Mouse (Mus musculus) kidney, postnatal 0 days (tissue): ENCODE results near the gene Perp. TPM values are rescaled to one million over a fixed set of nuclear protein-coding genes. Genes with fewer than 3 reads are reported as not detected.

Experiments used
- ATAC-seq: fragments of 200-750 bp; cut with Nextera tagmentation; replicated peaks from 2 replicates; pipeline ENCODE4 v1.8.0; 2017; ENCODE audit warnings: low read depth, moderate number of reproducible peaks, moderate TSS enrichment, moderate library complexity; ENCODE audit not compliant: low FRiP score
- DNase-seq: peaks from one replicate; pipeline ENCODE4 v3.0.0-alpha.2; 2016; ENCODE audit warnings: low spot score
- H3K27ac ChIP-seq: fragments of 300-500 bp; sonication (generic); 2 replicates; pipeline ENCODE4 v1.5.1; 2014; ENCODE audit warnings: mild to moderate bottlenecking
- H3K27me3 ChIP-seq: fragments of 300-500 bp; sonication (generic); 2 replicates; pipeline ENCODE4 v1.6.1; 2014; ENCODE audit warnings: low read length, mixed read lengths; ENCODE audit not compliant: insufficient read depth
- H3K36me3 ChIP-seq: fragments of 300-500 bp; sonication (generic); 2 replicates; pipeline ENCODE4 v1.6.1; 2014; ENCODE audit warnings: low read length, mixed read lengths; ENCODE audit not compliant: insufficient read depth
- H3K4me1 ChIP-seq: fragments of 300-500 bp; sonication (generic); replicated peaks from 2 replicates; pipeline ENCODE4 v1.6.1; 2014; ENCODE audit warnings: antibody characterized with exemption, low read length, mixed read lengths; ENCODE audit not compliant: insufficient read depth
- H3K4me2 ChIP-seq: fragments of 300-500 bp; sonication (generic); 2 replicates; pipeline ENCODE4 v1.6.1; 2014; ENCODE audit warnings: mild to moderate bottlenecking, low read length, moderate library complexity, mixed read lengths
- H3K4me3 ChIP-seq: fragments of 300-500 bp; sonication (generic); replicated peaks from 2 replicates; pipeline ENCODE4 v1.5.1; 2014; ENCODE audit warnings: low read depth, low read length
- H3K9ac ChIP-seq: fragments of 300-500 bp; sonication (generic); 2 replicates; pipeline ENCODE4 v1.6.1; 2014; ENCODE audit warnings: low read depth, low read length
- H3K9me3 ChIP-seq: fragments of 300-500 bp; sonication (generic); replicated peaks from 2 replicates; pipeline ENCODE4 v1.6.1; 2016; ENCODE audit warnings: low read length, inconsistent platforms, mixed read lengths
- CTCF ChIP-seq: IDR thresholded peaks from 2 replicates; pipeline ENCODE4 v1.5.1; 2016; ENCODE audit warnings: antibody characterized with exemption, low read depth, mild to moderate bottlenecking, moderate library complexity
- WGBS: fragments of 180-500 bp; shearing (Covaris S2); extraction: QIAGEN DNeasy Blood & Tissue Kit; methylation state at CpG from one replicate; pipeline ENCODE4 v1.1.7; 2014; 5-methylcytosine and 5-hydroxymethylcytosine counted together
- polyA plus RNA-seq: library from polyadenylated mRNA; unstranded; fragments of >200 nt; fragmentation: Nextera tagmentation; extraction: Ambion mirVana; gene quantifications from 2 replicates; pipeline ENCODE4 v1.2.1, GENCODE M21; 2015

Gene Perp
- polyA plus RNA-seq, 1 experiment from 2014 or later: 41.6 TPM

DNA sequence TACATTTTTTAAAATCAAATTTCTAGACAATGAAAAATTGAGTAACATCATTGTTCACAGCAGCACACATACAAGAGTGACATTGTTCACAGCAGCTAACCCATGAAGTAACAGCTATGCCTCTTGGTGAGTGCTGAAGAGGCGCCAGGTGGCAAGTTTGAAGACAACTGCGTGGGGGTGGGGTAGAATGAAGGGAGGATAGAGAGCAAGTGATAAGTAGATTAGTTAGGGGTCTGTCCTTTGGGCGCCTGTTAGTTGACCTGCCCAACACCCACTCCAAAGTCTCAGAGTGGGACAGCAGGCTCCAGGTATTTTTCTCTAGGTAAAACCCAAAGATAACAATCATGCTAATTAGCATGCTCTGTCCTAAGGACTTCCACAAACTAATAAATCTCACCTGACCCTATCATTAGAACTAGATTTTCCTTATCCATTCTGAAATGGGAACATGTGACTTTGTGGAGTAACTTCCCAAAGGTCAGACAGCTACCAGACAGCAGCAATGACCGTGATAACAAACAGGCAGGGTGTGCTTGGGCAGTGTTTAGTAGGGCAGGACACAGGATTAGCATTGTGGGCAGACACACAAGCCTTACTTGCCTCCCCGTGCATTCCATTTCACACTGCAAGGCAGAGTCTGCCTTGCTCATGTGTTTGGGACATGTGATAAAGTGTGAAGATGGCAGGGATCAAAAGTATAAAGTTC, 15.5 kb downstream of the Perp start:
- DNase-seq (no peak), ATAC-seq (no peak)
- Histone ChIP-seq H3K27me3 (no peaks in the 10 kb centered on the region), H3K4me3 (no peak overlapping the region), H3K4me2 (no peak overlapping the region), H3K9me3 (no peaks in the 10 kb centered on the region), H3K27ac (no peak overlapping the region), H3K9ac (no peak overlapping the region), H3K4me1 (no peaks in the 10 kb centered on the region), H3K36me3 (no peaks in the 10 kb centered on the region)
- no peak for TF ChIP-seq CTCF
- 66% methylated on average over 5 of the region's 5 CpGs for WGBS

DNA sequence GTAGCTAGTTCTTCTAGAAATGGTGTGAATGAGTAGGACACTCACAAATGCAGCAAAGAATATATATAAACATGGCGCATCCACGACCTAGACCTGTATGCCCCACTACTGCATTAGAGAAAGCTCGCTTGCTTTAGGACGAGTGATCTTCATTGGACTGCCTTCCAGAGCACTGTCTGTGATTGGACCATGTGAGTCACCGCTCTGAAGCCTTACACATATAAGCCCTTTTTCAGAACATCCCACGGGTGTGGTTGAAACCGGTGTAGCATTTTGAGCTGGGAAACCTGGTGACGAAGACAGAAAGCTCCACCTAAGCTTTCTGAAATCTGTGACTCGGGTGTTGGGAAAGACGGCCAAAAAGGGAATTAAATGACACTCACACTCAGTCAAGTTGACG, 16.0 kb downstream of the Perp start:
- Histone ChIP-seq H3K9ac (no peak overlapping the region), H3K4me3 (no peak overlapping the region), H3K27me3 (no peaks in the 10 kb centered on the region), H3K36me3 (no peaks in the 10 kb centered on the region), H3K4me1 (no peaks in the 10 kb centered on the region), H3K9me3 (no peaks in the 10 kb centered on the region), H3K4me2 (no peak overlapping the region), H3K27ac (no peak overlapping the region)
- DNase-seq (no peak), ATAC-seq (no peak)
- no peak for TF ChIP-seq CTCF
- WGBS: 84% methylated on average over 11 of the region's 11 CpGs

DNA sequence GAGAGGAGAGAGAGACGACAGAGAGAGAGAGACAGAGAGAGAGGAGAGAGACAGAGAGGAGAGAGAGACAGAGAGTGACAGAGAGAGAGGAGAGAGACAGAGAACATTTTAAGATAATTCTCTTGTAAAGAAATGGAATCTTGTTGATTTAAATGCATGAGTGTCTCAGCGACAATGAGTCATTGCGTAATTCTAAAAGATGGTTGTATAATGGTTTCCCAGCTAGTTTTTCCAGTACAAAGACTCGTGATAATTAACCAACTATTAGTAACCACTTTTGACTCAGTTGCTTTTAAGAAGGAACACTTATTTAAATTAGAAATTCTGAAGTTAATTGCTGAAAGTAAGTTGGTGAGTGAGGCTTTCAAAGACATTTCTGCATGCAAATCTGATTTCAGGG, 16.6 kb downstream of the Perp start:
- Histone ChIP-seq H3K9me3 (no peaks in the 10 kb centered on the region), H3K27me3 (no peaks in the 10 kb centered on the region), H3K9ac (no peak overlapping the region), H3K27ac (no peak overlapping the region), H3K36me3 (no peaks in the 10 kb centered on the region), H3K4me2 (no peak overlapping the region), H3K4me3 (no peak overlapping the region), H3K4me1 (no peaks in the 10 kb centered on the region)
- DNase-seq (no peak), ATAC-seq (no peak)
- TF ChIP-seq CTCF: no peak
- WGBS: 79% methylated on average over 4 of the region's 4 CpGs

DNA sequence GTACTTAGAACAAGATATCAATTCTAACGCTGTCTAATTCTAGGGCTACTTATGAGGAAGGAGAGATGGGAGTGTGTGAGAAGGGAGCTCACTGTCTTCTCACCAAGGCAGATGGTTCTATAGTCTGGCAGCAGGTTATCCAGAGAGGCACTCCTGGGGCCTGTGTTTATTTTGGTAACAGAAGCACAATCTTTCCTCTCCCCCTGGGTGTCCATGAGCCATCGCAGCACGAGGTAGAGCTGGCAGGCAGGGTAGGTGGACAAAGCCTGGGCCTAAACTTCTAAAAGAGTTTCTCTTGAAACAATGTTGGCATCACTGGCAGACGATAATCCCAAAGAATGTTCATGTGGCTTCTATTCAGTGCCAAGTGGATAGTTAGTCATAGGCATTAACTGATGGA, 18.5 kb downstream of the Perp start:
- ATAC-seq: no peak
- no peak overlapping the region for H3K27ac ChIP-seq

DNA sequence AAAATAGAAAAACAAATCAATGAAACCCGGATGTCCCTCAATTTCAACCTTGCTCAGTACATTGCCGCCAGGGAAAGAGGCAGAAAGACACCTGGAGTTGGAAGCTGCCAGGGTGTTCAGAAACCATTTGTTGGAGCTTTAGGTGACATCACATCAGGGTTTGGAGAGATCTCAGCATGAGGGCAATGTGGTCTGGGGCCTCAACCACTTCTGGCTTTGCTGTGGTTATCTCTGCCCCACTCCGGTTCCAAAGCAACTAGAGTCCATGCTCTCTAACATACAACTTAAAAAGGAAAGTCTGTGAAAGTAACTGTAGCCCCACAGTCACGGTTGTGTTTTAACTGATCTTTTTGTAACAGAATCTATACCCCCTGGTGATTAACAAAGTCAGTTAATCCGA, 19.9 kb downstream of the Perp start:
- no peak for TF ChIP-seq CTCF
- WGBS: 59% methylated on average over 5 of the region's 5 CpGs
- H3K36me3 ChIP-seq: no peaks in the 10 kb centered on the region

More for the DNA sequence above, 18.5 kb downstream of the Perp start:
- Histone ChIP-seq H3K4me3 (no peak overlapping the region), H3K27me3 (no peaks in the 10 kb centered on the region), H3K4me2 (no peak overlapping the region), H3K9me3 (no peaks in the 10 kb centered on the region), H3K4me1 (no peaks in the 10 kb centered on the region), H3K36me3 (no peaks in the 10 kb centered on the region), H3K9ac (no peak overlapping the region)
- WGBS: 67% methylated on average over 4 of the region's 4 CpGs
- no peak for TF ChIP-seq CTCF
- no peak for DNase-seq

DNA sequence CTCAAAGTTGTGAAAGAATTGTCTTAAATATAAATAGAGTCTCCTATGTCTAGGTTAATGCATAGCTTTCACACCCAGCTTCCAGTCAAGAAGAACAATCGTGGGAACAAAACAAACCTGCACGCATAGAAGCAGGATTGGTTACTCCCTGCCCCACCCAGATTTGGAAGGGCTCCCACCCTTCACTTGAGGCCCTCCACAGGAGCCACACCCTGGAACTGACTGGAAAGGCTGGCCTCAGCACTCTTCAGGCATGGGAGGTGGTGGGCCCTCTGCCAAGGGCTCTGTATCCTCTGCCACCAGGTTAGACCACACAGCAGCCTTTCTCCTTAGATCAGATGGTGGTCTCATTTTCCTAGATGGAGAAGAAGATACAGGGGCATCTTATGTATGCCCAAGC, 26.2 kb downstream of the Perp start:
- H3K27ac ChIP-seq: no peak overlapping the region
- no peak for DNase-seq

More for the DNA sequence above, 19.9 kb downstream of the Perp start:
- no peak for ATAC-seq
- no peak overlapping the region for H3K9ac ChIP-seq
- no peaks in the 10 kb centered on the region for H3K27me3 ChIP-seq
- H3K27ac ChIP-seq: no peak overlapping the region
- H3K4me3 ChIP-seq: no peak overlapping the region
- H3K9me3 ChIP-seq: no peaks in the 10 kb centered on the region
- H3K4me1 ChIP-seq: no peaks in the 10 kb centered on the region
- DNase-seq: no peak
- no peak overlapping the region for H3K4me2 ChIP-seq

DNA sequence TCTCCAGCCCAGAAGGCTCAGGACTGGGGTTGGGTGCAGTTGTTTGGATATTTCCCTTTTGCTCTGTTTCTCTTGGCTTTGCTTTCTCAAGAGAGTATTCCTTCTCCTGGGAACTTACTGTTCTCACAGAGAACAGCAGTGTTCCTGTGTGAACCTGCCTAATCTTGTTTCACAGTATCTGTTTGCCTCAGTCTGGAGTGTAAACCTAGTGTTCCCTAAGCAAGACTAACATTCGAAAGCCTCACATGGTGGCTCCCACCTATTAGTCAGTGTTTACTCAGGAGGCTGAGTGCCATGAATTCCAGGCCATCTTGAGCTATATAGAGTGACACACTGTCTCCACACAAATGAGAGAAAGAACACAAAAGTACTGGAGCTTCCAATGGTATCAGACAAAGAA, 31.4 kb downstream of the Perp start:
- no peak for DNase-seq
- ATAC-seq: 0 out of 2 replicates have a peak, but pooled peaks have one; percentile 36
- H3K27me3 ChIP-seq: no peaks in the 10 kb centered on the region
- no peak overlapping the region for H3K4me3 ChIP-seq
- H3K36me3 ChIP-seq: no peaks in the 10 kb centered on the region
- no peaks in the 10 kb centered on the region for H3K9me3 ChIP-seq
- H3K9ac ChIP-seq: no peak overlapping the region
- WGBS: 34% methylated on average over 1 of the region's 1 CpGs
- H3K4me1 ChIP-seq: no peaks in the 10 kb centered on the region
- H3K4me2 ChIP-seq: no peak overlapping the region
- no peak overlapping the region for H3K27ac ChIP-seq
- no peak for TF ChIP-seq CTCF

More for the DNA sequence above, 26.2 kb downstream of the Perp start:
- ATAC-seq: no peak
- WGBS: 72% methylated on average over 2 of the region's 2 CpGs
- H3K36me3 ChIP-seq: no peaks in the 10 kb centered on the region
- H3K9me3 ChIP-seq: no peaks in the 10 kb centered on the region
- H3K4me3 ChIP-seq: no peak overlapping the region
- no peak overlapping the region for H3K4me2 ChIP-seq
- no peak overlapping the region for H3K9ac ChIP-seq
- no peak for TF ChIP-seq CTCF
- no peaks in the 10 kb centered on the region for H3K27me3 ChIP-seq
- H3K4me1 ChIP-seq: no peaks in the 10 kb centered on the region
